Mouse (Mus musculus) ovary, postnatal 10 days (tissue): ENCODE measurements around the gene Cracr2b.
"Not testable (repeated sequence)": the region's sequence is repeated elsewhere in the genome, so short reads cannot be mapped to it uniquely, and the experiment has no call there.

Experiments used
- DNase-seq: peaks from one replicate; pipeline ENCODE4 v3.0.0; 2022; ENCODE audit warnings: low spot score

The Cracr2b gene

GRCm38 (mm10) chr7:141433517-141434400 lies 27.1 kb upstream of the Cracr2b start:
- DNase-seq: no peak

DNA sequence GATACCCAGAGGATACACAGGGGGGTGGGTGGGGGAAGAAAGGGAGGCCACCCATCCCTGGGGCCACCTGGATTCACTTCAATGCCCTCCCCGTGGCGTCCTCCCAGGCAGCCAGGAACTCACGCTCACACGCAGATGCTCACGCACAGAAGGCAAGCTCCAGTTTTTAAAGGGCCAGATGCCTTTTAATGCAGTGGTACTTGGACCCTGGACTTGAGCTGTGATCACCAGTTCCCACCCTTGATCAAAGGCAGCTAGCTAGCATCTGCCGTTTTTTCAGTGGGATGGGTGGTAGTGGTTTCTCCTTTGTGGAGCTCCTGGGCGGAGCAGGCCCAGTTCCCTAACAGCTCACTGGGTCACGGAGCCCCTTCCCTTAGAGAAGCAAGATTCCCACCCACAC lies 26.4 kb upstream of the Cracr2b start:
- no peak for DNase-seq

GRCm38 (mm10) chr7:141435129-141435855 lies 25.6 kb upstream of the Cracr2b start:
- DNase-seq: no peak

DNA sequence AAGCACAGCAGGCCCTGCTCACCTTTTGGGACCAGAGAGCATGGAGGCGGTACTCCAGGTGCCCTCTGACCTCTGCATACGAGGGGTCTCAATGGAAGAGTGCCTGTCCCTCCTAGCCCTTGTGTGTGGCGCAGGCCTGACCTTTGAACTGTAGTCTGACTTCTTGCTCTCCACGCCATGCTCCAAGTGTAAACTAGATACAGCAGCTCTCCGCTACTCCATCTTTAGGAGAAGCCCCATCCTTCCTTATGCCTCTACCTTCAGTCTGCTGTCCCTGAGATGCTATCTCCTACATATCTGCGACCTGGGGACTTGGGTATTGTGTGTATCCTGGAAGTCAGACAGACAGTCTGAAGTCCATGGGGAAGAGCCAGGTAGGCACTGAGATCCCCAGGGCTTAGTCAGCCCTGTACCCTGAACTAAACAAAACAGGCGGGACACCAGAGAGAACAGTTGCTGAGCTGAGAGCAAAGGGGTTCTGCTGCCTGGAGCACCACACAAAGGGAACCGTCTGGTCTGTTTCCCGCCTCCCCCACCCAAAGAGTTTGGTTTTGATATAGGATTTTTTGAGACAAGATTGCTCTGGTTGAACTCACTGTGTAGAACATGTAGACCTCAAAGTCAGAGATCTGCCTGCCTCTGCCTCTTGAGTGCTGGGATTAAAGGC lies 24.9 kb upstream of the Cracr2b start:
- DNase-seq: no peak

DNA sequence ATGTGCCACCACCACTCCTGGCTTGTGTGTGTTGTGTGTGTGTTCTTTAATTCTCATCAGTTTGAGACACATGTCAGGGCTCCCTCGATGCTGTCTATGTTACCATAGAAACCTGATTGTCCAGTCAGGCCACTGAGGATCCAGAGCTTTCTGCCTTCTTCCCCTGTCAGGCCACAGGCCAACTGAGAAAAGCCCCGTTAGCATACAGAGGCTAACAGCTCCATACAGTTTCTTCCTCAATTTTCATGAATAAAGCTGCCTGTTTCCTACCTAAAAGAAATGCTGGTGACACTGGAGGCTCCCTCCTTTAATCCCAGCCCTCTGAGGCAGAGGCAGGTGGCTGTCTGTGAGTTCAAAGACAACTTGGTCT lies 24.4 kb upstream of the Cracr2b start:
- DNase-seq: no peak

GRCm38 (mm10) chr7:141437178-141438120 lies 23.4 kb upstream of the Cracr2b start, which contains the start of gene Slc25a22:
TSS of gene Slc25a22 (minus strand) at chr7:141437892.
- DNase-seq: peak; percentile 70

- no peak for DNase-seq
Observed at GRCm38 (mm10) chr7:141438201-141438968, 22.5 kb upstream of the Cracr2b start.

GRCm38 (mm10) chr7:141439140-141439679 lies 21.7 kb upstream of the Cracr2b start:
- no peak for DNase-seq

GRCm38 (mm10) chr7:141439811-141440210 lies 21.1 kb upstream of the Cracr2b start:
- DNase-seq: no peak

DNA sequence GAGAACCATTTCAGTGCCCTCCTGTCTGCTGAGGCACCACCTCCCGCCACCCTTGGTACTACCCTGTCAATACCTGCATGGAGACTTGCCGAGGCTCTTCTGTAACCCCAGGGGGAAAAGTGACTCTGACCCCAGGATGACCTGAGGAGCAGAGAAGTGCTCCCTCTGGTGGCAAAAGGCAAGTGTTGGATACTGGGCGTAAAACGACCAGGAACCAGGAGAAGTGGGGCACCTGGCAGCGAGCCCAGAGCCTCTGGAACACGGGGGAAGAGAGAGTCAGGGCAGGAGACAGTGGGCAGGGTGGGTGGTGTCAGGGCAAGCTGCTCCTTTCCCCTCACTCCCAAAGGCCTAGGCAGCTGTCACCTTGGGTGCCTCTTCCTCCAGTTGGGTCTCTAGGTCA lies 20.3 kb upstream of the Cracr2b start:
- no peak for DNase-seq

GRCm38 (mm10) chr7:141441460-141441859 lies 19.4 kb upstream of the Cracr2b start:
- DNase-seq: no peak

DNA sequence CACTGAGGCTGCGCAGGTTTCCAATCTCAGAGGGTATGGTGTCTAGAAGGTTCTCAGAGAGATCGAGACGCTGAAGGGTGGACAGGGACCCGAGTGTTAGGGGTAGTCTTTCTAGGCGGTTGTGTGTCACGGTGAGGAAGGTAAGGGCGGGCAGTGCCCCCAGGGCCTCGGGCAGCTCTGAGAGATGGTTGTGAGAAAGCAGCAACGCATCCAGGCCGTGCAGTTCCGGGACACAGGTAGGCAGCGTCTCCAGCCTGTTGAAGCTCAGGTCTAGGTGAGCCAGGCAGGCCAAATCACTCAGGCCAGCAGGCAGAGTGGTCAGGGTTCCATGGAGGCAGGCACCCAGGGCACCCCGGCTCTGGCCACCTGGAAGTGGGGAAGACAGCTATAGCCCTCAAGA lies 18.7 kb upstream of the Cracr2b start:
- no peak for DNase-seq

DNA sequence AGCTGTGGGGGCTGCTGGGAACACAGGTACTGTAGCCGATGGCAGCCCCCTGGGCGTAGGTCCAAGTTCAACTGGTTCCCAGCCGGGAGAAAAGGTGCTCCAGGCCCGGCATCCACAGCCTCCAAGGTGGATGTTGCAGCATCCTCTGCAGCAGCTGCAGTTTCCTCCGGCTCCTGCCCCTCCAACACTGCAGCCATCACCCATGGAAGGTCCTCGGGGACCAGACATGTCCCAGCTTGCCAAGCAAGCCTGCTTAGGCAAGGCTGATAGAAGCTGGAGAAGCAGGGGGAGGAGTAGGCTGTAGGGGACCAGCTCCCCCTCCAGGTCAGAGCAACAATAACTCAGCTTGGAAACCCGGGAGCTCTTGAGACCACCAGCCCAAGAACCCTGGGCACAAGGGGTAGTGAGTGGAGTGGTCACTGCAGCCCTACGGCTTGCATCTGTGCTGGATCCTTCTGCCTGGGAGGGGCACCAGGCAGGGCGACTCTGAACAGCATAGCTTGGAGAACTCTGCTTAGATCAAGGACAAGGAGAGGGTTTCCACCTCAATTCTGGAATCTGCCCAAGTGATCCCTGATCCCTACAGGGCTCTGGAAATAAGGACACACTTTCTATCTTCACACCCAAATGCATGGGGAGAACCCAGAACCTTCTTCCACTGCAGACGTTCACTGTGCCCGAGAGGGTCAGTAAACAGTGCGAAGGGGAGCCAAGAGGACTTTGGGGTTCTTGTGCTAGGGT lies 17.6 kb upstream of the Cracr2b start:
- DNase-seq: no peak

DNA sequence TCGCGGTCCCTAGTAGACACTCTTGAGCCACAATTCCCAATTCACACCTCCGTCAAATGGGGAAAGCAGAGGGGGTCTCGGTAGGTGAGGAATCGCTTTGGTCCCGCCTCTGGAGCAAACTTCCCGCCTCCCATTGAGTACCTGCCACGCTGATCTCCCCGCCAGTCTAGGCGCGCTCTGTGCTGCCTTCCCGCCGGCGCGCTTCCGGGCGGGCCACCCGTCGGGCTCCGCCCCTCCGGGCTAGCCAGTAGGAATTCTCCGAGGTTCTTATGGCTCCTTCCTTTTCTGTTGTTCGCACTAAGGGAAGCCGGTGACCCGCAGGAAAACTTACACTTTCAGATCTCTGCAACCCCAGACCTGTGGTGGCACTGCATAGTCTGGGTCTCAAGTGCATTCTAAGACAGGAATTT lies 17.1 kb upstream of the Cracr2b start, which contains the start of gene Pidd1:
TSS of gene Pidd1 (minus strand) at position 198 of the 410 bp plus-strand sequence.
- DNase-seq: no peak

DNA sequence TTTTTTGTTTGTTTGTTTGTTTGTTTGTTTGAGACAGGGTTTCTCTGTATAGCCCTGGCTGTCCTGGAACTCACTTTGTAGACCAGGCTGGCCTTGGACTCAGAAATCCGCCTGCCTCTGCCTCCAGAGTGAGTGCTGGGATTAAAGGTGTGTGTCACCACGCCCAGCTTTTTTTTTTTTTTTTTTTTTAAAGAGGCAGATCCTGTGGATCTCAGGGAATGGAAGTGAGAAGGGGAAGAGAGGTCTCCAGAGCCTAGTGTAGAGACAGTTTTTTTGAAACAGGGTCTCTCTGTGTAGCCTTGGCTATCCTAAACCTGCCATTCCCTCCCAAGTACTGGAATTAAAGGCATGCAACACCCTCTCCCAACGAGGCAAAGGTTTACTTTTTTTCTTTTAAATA lies 14.5 kb upstream of the Cracr2b start:
- DNase-seq: not testable (repeated sequence)

- DNase-seq: peak; percentile 87
Observed at GRCm38 (mm10) chr7:141447110-141447991, 13.5 kb upstream of the Cracr2b start, which contains the start of gene Rplp2. TSS of gene Rplp2 (plus strand) at chr7:141447370.

DNA sequence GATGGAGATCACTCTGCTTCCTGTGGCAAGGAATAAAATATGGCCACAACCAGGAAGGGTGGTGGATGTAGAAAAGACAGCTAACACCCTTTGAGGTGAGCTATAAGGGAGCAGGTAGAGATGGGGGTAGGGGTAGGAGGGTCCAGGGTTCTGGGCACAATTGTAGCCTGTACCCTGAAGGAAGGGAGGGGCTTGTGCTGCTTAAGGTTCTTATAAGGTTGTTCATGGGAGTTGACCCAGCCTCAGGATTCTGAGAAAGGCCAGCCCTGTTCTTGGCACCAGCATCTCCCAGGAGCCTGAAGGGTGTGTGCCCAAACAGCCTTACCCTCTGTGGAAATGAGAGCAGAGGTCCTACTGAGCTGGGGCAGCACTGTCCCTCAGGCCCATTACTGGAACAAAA lies 9.0 kb upstream of the Cracr2b start:
- DNase-seq: no peak

- no peak for DNase-seq
Observed at GRCm38 (mm10) chr7:141453636-141454035, 7.3 kb upstream of the Cracr2b start.
